In genomic region chr11:24082385-24083075, GRCm38 (mm10) we compare ENCODE assay signal across 9 mouse cellular contexts. TPM values are rescaled to one million over a fixed set of nuclear protein-coding genes. Genes with fewer than 3 reads are reported as not detected.
DNase-seq lines count a peak whose midpoint lies in the region; ATAC-seq and TF ChIP-seq lines count a peak whose summit lies in the region.
"Had no signal": no experiment of that assay in that cellular context is flagged by ENCODE, and none has a peak within 500 bp of the region (broad histone marks: within the 10 kb centered on the region; RNA-seq: fewer than 3 reads in every experiment).

No protein-coding gene starts in this region.

- peak overlapping the region; percentile 75 for H3K4me3 ChIP-seq in left cerebral cortex, adult 2 months
- H3K4me3 ChIP-seq in embryonic facial prominence, embryonic 14.5 days (ENCODE audit: low read depth, low read length): peak overlapping the region; percentile 82
- peak overlapping the region; percentile 68 for H3K4me3 ChIP-seq in intestine, embryonic 14.5 days (ENCODE audit: low read depth, low read length)
- H3K4me3 ChIP-seq in midbrain, postnatal 0 days (ENCODE audit: low read depth, low read length): peak overlapping the region; percentile 84

- TF ChIP-seq CTCF in left cerebral cortex, adult 2 months (IDR thresholded peaks at IDR 0.05): no peak
- no peak for TF ChIP-seq CTCF in midbrain, postnatal 0 days (IDR thresholded peaks at IDR 0.05)

- H3K4me1 ChIP-seq in embryonic facial prominence, embryonic 14.5 days (ENCODE audit: control insufficient read depth, insufficient read depth, low read length): peaks cover 22% of the 10 kb centered on the region
- peaks cover 17% of the 10 kb centered on the region for H3K4me1 ChIP-seq in intestine, embryonic 14.5 days (replicated peaks; ENCODE audit: control insufficient read depth, insufficient read depth, low read length)
- H3K4me1 ChIP-seq in midbrain, postnatal 0 days (ENCODE audit: insufficient read depth, low read length): no peaks in the 10 kb centered on the region

- H3K9me3 ChIP-seq in embryonic facial prominence, embryonic 14.5 days (ENCODE audit: control insufficient read depth, low read length): no peaks in the 10 kb centered on the region
- no peaks in the 10 kb centered on the region for H3K9me3 ChIP-seq in intestine, embryonic 14.5 days (ENCODE audit: control insufficient read depth, low read length)
- H3K9me3 ChIP-seq in midbrain, postnatal 0 days (ENCODE audit: low read length): no peaks in the 10 kb centered on the region

- peak overlapping the region; percentile 97 for H3K27ac ChIP-seq in left cerebral cortex, adult 2 months
- peak overlapping the region; percentile 98 for H3K27ac ChIP-seq in embryonic facial prominence, embryonic 14.5 days (replicated peaks; ENCODE audit: low read depth, low read length)
- peak overlapping the region; percentile 95 for H3K27ac ChIP-seq in intestine, embryonic 14.5 days (ENCODE audit: low read depth)
- H3K27ac ChIP-seq in midbrain, postnatal 0 days (ENCODE audit: low read depth, low read length): peak overlapping the region; percentile 93

- 14% methylated on average over 11 of the region's 11 CpGs for WGBS in embryonic facial prominence, embryonic 14.5 days
- 22% methylated on average over 11 of the region's 11 CpGs for WGBS in intestine, embryonic 14.5 days
- 18% methylated on average over 11 of the region's 11 CpGs for WGBS in midbrain, postnatal 0 days

- peaks cover 24% of the 10 kb centered on the region for H3K36me3 ChIP-seq in embryonic facial prominence, embryonic 14.5 days (ENCODE audit: control insufficient read depth, insufficient read depth, low read length)
- H3K36me3 ChIP-seq in intestine, embryonic 14.5 days (ENCODE audit: control insufficient read depth, insufficient read depth, low read length): peaks cover 21% of the 10 kb centered on the region
- peaks cover 4% of the 10 kb centered on the region; the same call in 1 of the 2 replicates for H3K36me3 ChIP-seq in midbrain, postnatal 0 days (ENCODE audit: insufficient read depth, low read length)

- no peak for ATAC-seq in embryonic facial prominence, embryonic 14.5 days (ENCODE audit: low read depth)
- ATAC-seq in intestine, embryonic 14.5 days (replicated peaks; ENCODE audit: low FRiP score, low TSS enrichment, low read depth): no peak
- ATAC-seq in midbrain, postnatal 0 days (ENCODE audit: low FRiP score): no peak

- H3K27me3 ChIP-seq in embryonic facial prominence, embryonic 14.5 days (replicated peaks; ENCODE audit: control insufficient read depth, insufficient read depth, low read length): no peaks in the 10 kb centered on the region
- H3K27me3 ChIP-seq in intestine, embryonic 14.5 days (replicated peaks; ENCODE audit: control insufficient read depth, insufficient read depth, low read length): no peaks in the 10 kb centered on the region
- no peaks in the 10 kb centered on the region for H3K27me3 ChIP-seq in midbrain, postnatal 0 days (ENCODE audit: insufficient read depth, low read length)

- peak overlapping the region; percentile 95 for H3K9ac ChIP-seq in embryonic facial prominence, embryonic 14.5 days (ENCODE audit: low read depth, low read length)
- peak overlapping the region; percentile 89 for H3K9ac ChIP-seq in intestine, embryonic 14.5 days (ENCODE audit: low read length)
- H3K9ac ChIP-seq in midbrain, postnatal 0 days (replicated peaks; ENCODE audit: low read length, poor library complexity, severe bottlenecking): peak overlapping the region; percentile 84

- intact Hi-C loops in left cerebral cortex, adult 2 months (cut with DNase I): loop anchor here (5.0 to 10.0 kb wide), 5 partner anchors 60 to 675 kb away; no protein-coding TSS in a partner anchor

- no peak for DNase-seq in left cerebral cortex, adult 2 months (ENCODE audit: extremely low spot score in 1 of 2, low spot score in 2 of 2)
- no peak for DNase-seq in left cerebral cortex, adult 18-20 months (ENCODE audit: low spot score in 2 of 2)
- no peak for DNase-seq in embryonic facial prominence, embryonic 14.5 days (ENCODE audit: low spot score)
- peak; percentile 49 for DNase-seq in intestine, embryonic 14.5 days (ENCODE audit: low spot score)
- no peak for DNase-seq in midbrain, postnatal 0 days (ENCODE audit: low spot score)
- DNase-seq in gastrocnemius, postnatal 4 days (ENCODE audit: low spot score in 2 of 2): no peak
- DNase-seq in right cerebral cortex, postnatal 25 days: no peak
- DNase-seq in adrenal gland, adult 8-10 months: no peak
- DNase-seq: right cerebral cortex, adult 18-20 months had no signal

- peak overlapping the region; percentile 97 for H3K4me2 ChIP-seq in embryonic facial prominence, embryonic 14.5 days (ENCODE audit: low read depth, low read length)
- peak overlapping the region; percentile 100 for H3K4me2 ChIP-seq in intestine, embryonic 14.5 days (ENCODE audit: low read length)
- H3K4me2 ChIP-seq in midbrain, postnatal 0 days (ENCODE audit: low read depth, low read length, poor library complexity, severe bottlenecking): peak overlapping the region; percentile 99

RNA-seq across cellular contexts. Expression of gene Bcl11a, which starts 4.7 kb away (rescaled TPM):
- 100 to 1,000 TPM; 101 to 103 TPM for total RNA-seq in left cerebral cortex, adult 2 months (2021)
- 10 to 100 TPM; 87.2 to 93.6 TPM for total RNA-seq in left cerebral cortex, adult 18-20 months (2021)
- polyA plus RNA-seq in embryonic facial prominence, embryonic 14.5 days (2014; fragmentation: Nextera tagmentation; extraction: Ambion mirVana): 26.4 and 30.1 TPM in 2 replicates
- polyA plus RNA-seq in intestine, embryonic 14.5 days (2014; fragmentation: Nextera tagmentation; extraction: Ambion mirVana): 29.1 and 29.6 TPM in 2 replicates
- total RNA-seq in midbrain, postnatal 0 days (2014; rRNA removed): 40.9 and 44.6 TPM in 2 replicates
- 80.9 and 85.4 TPM in 2 replicates for polyA plus RNA-seq in midbrain, postnatal 0 days (2015; fragmentation: Nextera tagmentation; extraction: Ambion mirVana)
- under 1 TPM; 0.67 to 0.83 TPM for total RNA-seq in gastrocnemius, postnatal 4 days (2021)
- 1 to 10 TPM; 4.3 to 8.6 (median 5.7) TPM for total RNA-seq in adrenal gland, adult 8-10 months (2022)

RNA-seq across cellular contexts. Expression of gene A830031A19Rik, which starts 7.7 kb away (rescaled TPM):
- total RNA-seq in left cerebral cortex, adult 2 months (2021): 1 to 10 TPM in 1 of 2 experiments, under 1 TPM in 1; 0.82 to 1.4 TPM
- total RNA-seq in left cerebral cortex, adult 18-20 months (2021): 1 to 10 TPM; 1.1 to 1.4 TPM
- polyA plus RNA-seq in embryonic facial prominence, embryonic 14.5 days (2014; fragmentation: Nextera tagmentation; extraction: Ambion mirVana): not detected in 2 replicates
- polyA plus RNA-seq in intestine, embryonic 14.5 days (2014; fragmentation: Nextera tagmentation; extraction: Ambion mirVana): not detected in 2 replicates
- total RNA-seq in midbrain, postnatal 0 days (2014; rRNA removed): not detected in 2 replicates
- polyA plus RNA-seq in midbrain, postnatal 0 days (2015; fragmentation: Nextera tagmentation; extraction: Ambion mirVana): 0.38 TPM in 1 of 2 replicates, not detected in the other
- total RNA-seq in gastrocnemius, postnatal 4 days (2021): not detected
- not detected for total RNA-seq in adrenal gland, adult 8-10 months (2022)
